Mouse (Mus musculus): ENCODE measurements at regions not wholly inside any gene's neighbourhood (a gene's known extent, or its start where the extent isn't known, plus 50 kb on each side); places are given as distances from the start of the nearest gene placed in this dataset.

GRCm38 (mm10) chr10:17487460-17487859, 235.6 kb upstream of the Cited2 start:
- TF ChIP-seq GATA1 (IDR thresholded peaks at IDR 0.05; ENCODE audit: borderline replicate concordance, low read length) (no peak), FLI1 (IDR thresholded peaks at IDR 0.05; ENCODE audit: low read length) (no peak)

All from megakaryocyte, embryonic 14.5 days (primary cell).